Mouse (Mus musculus) MEL (cell line): ENCODE data around the gene Khnyn.

Experiments
- CTCF ChIP-seq, 3 experiments: IDR thresholded peaks in 2 of 3; conservative IDR thresholded peaks in 1 of 3; 2 replicates each; pipeline ENCODE4 v1.5.1; 2011 to 2012; ENCODE audit warnings: low read length in 3 of 3, low read depth in 2 of 3, mild to moderate bottlenecking in 2 of 3, improper control_type of control experiment in 1 of 3, inconsistent platforms in 1 of 3, mixed read lengths in 1 of 3, moderate library complexity in 1 of 3; ENCODE audit not compliant: control insufficient read depth in 1 of 3, insufficient read depth in 1 of 3, poor library complexity in 1 of 3, severe bottlenecking in 1 of 3
- EP300 ChIP-seq, 2 experiments: IDR thresholded peaks; 2 replicates each; pipeline ENCODE4 v1.6.1; 2011; ENCODE audit warnings: improper control_type of control experiment in 2 of 2, low read length in 2 of 2, low read depth in 1 of 2, mild to moderate bottlenecking in 1 of 2
- MAX ChIP-seq: IDR thresholded peaks from 2 replicates; pipeline ENCODE4 v1.6.1; 2011; ENCODE audit warnings: low read length, improper control_type of control experiment
- POLR2A ChIP-seq, 2 experiments: IDR thresholded peaks; 2 replicates each; pipeline ENCODE4 v1.6.1; 2011 to 2012; ENCODE audit warnings: low read length in 2 of 2, mild to moderate bottlenecking in 2 of 2, control low read depth in 1 of 2, improper control_type of control experiment in 1 of 2, low read depth in 1 of 2, moderate library complexity in 1 of 2; ENCODE audit not compliant: control insufficient read depth in 1 of 2, insufficient read depth in 1 of 2, poor library complexity in 1 of 2
- TAL1 ChIP-seq: IDR thresholded peaks from 2 replicates; pipeline ENCODE4 v1.6.1; 2012; ENCODE audit warnings: mild to moderate bottlenecking, inconsistent platforms, low read length, moderate library complexity, mixed read lengths
- USF1 ChIP-seq: IDR thresholded peaks from 2 replicates; pipeline ENCODE4 v1.6.1; 2014; ENCODE audit warnings: low read depth, mild to moderate bottlenecking, inconsistent platforms, low read length, improper control_type of control experiment, moderate library complexity
- USF2 ChIP-seq, 2 experiments: IDR thresholded peaks; 2 replicates each; pipeline ENCODE4 v1.6.1; 2011 to 2012; ENCODE audit warnings: improper control_type of control experiment in 2 of 2, low read length in 2 of 2, borderline replicate concordance in 1 of 2, inconsistent platforms in 1 of 2, low read depth in 1 of 2, mild to moderate bottlenecking in 1 of 2; ENCODE audit not compliant: insufficient read depth in 1 of 2

DNA sequence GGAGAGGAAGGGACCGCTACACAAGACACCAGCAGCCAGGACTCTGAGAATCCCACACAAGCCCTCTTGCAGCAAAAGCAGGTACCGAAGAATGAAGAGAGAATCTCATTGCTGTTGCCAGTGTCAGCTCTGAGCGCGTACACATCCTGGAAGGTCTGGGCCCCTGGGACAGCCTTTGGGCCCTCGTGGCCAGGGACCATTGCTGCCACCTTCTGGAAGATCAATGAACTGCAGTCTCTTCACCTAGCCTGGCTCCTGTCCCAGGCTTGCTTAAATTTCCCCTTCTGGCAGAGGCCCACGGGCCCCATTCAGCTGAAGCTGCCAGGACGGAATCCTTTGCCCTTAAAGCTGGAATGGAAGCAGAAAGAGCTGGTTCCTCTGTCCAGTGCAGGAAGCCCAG is 21.0 kb upstream of the Khnyn start:
- TF ChIP-seq TAL1 (no peak), CTCF (IDR thresholded peaks at IDR 0.05 in 2 of 3, conservative IDR thresholded peaks at IDR 0.05 in 1 of 3; ENCODE audit: control insufficient read depth in 1 of 3, insufficient read depth in 1 of 3, low read depth in 2 of 3, low read length in 3 of 3, poor library complexity in 1 of 3, severe bottlenecking in 1 of 3) (peak; percentile 89 to 97 (median 91)), POLR2A (IDR thresholded peaks at IDR 0.05; ENCODE audit: control insufficient read depth in 1 of 2, insufficient read depth in 1 of 2, low read depth in 1 of 2, low read length in 2 of 2, poor library complexity in 1 of 2) (no peak), MAX (0 out of 2 replicates have a peak, but pooled peaks have one; percentile 19), EP300 (IDR thresholded peaks at IDR 0.05; ENCODE audit: low read depth in 1 of 2, low read length in 2 of 2) (no peak), USF2 (IDR thresholded peaks at IDR 0.05; ENCODE audit: borderline replicate concordance in 1 of 2, insufficient read depth in 1 of 2, low read depth in 1 of 2, low read length in 2 of 2) (no peak), USF1 (no peak)
